Mouse (Mus musculus) left cerebral cortex, postnatal 10 days (tissue): Measurements from ENCODE around the gene Nectin2. TPM values are rescaled to one million over a fixed set of nuclear protein-coding genes. Genes with fewer than 3 reads are reported as not detected.
"Not testable (repeated sequence)": the region's sequence is repeated elsewhere in the genome, so short reads cannot be mapped to it uniquely, and the experiment has no call there.

ENCODE experiments used
- DNase-seq, 2 experiments: peaks; one replicate each; pipeline ENCODE4 v3.0.0; 2021 to 2022; ENCODE audit warnings: low spot score in 2 of 2, mixed read lengths in 1 of 2; ENCODE audit errors: extremely low spot score in 1 of 2
- intact Hi-C: fragments of 180-260 bp; cut with DNase I; formaldehyde crosslinking; loops from one replicate; pipeline ENCODE4 v1.15.1; 2025
- total RNA-seq, 2 experiments: library from RNA; stranded (reverse); gene quantifications; 2 replicates each; pipeline ENCODE4 v1.2.3; 2021

The Nectin2 gene
- total RNA-seq: 10 to 100 TPM; 18.9 to 22.0 TPM

- DNase-seq: peak; percentile 81 to 92
- intact Hi-C loops: loop anchor here (2.0 kb wide), 1 partner anchor 40 kb away; no protein-coding TSS in a partner anchor
Measured at GRCm38 (mm10) chr7:19750217-19751069, at the start of gene Nectin2. Nectin2 (minus strand) TSS chr7:19750483.

GRCm38 (mm10) chr7:19796697-19797588 lies 46.7 kb upstream of the Nectin2 start, which contains the start of gene Cblc:
Cblc (minus strand) TSS chr7:19796809.
- DNase-seq: peak in 1 of 2 experiments; percentile 75
- intact Hi-C loops: loop anchor here (5.0 kb wide), 1 partner anchor 75 kb away; no protein-coding TSS in a partner anchor

GRCm38 (mm10) chr7:19796254-19796653 lies 46.0 kb upstream of the Nectin2 start:
- intact Hi-C loops: loop anchor here (5.0 kb wide), 1 partner anchor 76 kb away; no protein-coding TSS in a partner anchor
- no peak for DNase-seq

- DNase-seq: no peak
- intact Hi-C loops: loop anchor here (5.0 kb wide), 1 partner anchor 77 kb away; no protein-coding TSS in a partner anchor
Measured at GRCm38 (mm10) chr7:19795236-19795635, 45.0 kb upstream of the Nectin2 start.

DNA sequence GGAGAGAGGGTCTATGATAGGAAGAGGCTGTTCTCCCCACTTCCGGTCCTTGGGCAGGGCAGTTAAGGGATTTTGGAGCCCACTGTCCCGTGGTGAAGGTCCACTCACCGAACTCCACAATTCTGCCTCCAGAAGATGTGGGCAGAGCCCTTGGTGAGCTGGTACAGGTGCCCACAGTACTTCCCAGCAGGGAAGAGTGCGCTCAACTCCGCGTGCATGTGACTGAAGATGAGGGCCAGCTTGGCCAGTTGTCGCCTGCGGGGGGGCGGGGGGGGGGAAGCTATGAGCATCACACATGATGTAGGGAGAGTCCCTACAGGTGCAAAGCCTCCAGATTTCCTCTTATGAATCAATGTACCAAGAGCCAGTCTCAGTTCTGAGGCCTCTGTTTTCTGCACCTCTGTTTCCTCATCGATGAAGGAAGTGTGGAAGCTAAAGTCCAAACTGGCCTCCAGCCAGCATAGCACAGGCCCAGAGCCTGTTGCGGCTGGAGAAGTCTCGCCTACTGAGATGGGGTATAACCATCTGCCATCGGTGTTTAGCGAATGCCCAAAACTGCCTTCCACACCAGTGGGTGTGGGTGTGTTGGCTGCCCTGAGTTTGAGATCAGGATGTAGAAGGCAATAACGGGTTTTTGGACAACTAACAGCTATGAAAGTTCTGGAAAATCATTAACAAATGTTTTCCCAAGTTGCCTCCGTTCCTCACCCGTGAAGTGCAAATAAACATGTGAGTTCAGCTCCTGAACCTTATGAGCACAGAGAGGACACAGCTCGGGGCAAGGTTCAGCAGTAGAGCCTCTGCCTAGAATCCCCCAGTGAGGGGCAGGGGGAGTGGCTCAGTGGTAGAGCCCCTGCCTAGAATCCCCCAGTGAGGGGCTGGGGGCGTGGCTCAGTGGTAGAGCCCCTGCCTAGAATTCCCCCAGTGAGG lies 42.7 kb upstream of the Nectin2 start:
- intact Hi-C loops: no loop called here
- DNase-seq: no peak

DNA sequence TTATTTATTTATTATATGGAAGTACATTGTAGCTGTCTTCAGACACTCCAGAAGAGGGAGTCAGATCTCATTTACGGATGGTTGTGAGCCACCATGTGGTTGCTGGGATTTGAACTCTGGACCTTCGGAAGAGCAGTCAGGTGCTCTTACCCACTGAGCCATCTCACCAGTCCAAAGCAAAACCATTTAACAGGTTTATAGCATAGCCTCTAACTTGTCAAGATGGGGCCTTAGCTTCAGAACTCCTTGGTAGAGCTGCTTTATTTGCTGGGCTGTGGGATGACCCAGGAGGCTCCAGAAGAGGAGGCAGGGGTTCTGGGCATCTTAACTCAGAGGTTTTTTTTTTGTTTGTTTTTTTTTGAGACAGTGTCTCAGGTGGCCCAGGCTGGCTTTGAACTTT lies 41.2 kb upstream of the Nectin2 start:
- not testable (repeated sequence) for DNase-seq
- intact Hi-C loops: loop anchor here (2.0 kb wide), 1 partner anchor 41 kb away; the partner anchor contains the start of gene Nectin2

- peak; percentile 64 to 92 for DNase-seq
- intact Hi-C loops: loop anchor here (2.0 kb wide), 1 partner anchor 39 kb away; the partner anchor contains the start of gene Nectin2
Measured at GRCm38 (mm10) chr7:19789904-19790347, 39.6 kb upstream of the Nectin2 start.

DNA sequence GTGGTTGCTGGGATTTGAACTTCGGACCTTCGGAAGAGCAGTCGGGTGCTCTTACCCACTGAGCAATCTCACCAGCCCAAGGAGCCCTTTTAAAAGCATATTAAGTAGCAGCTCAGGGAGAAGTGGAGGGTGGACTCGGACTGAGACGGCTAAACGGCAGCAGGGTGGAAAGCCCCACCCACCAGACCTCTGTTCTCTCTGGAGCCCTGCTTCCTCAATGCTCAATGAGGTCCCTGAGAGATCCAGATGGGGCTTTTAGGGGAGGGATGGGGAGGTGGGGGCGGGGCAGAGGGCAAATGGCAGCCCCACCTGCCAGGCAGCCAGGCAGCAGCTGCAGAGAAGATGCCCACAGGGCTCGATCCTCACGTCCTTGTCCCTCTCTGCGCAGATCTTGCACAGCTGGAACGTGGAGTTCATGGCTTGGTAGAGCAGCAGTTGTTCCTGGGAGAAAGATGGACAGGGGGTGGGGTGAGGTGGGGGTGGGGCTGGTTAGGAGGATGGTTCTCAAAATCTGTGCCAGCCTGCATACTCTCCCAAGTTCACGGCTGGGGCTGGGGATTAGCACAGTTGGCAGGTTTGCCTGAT lies 35.7 kb upstream of the Nectin2 start:
- intact Hi-C loops: no loop called here

GRCm38 (mm10) chr7:19784764-19785535 lies 34.7 kb upstream of the Nectin2 start:
- intact Hi-C loops: loop anchor here (5.0 kb wide), 1 partner anchor 47 kb away; no protein-coding TSS in a partner anchor

More for the DNA sequence above, 35.7 kb upstream of the Nectin2 start:
- no peak for DNase-seq

DNA sequence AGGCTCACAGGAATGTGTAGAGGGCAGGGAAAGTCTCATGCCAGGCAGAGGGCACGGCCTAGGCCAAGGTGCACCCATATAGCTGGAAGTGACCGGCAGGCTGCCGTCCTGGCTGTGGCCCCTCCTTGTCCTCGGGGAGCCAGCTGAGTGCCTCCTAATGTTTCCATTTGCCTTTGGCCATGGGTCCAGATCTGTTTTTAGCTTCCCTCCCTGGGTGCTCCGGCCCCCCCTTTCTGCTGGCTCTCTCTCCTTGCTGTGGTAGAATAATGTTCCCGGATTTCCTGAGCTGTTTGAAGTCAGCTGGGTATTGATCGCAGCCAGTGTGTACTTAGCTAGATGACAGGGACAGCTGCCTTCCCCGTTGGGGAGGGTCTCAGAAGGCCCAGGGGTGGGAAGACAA lies 33.3 kb upstream of the Nectin2 start:
- DNase-seq: no peak
- intact Hi-C loops: loop anchor here (5.0 kb wide), 1 partner anchor 49 kb away; no protein-coding TSS in a partner anchor

More at GRCm38 (mm10) chr7:19784764-19785535, 34.7 kb upstream of the Nectin2 start:
- no peak for DNase-seq

GRCm38 (mm10) chr7:19782645-19783044 lies 32.4 kb upstream of the Nectin2 start:
- intact Hi-C loops: loop anchor here (5.0 kb wide), 1 partner anchor 50 kb away; no protein-coding TSS in a partner anchor
- DNase-seq: no peak

GRCm38 (mm10) chr7:19781741-19782140 lies 31.5 kb upstream of the Nectin2 start:
- DNase-seq: no peak
- intact Hi-C loops: loop anchor here (5.0 kb wide), 1 partner anchor 51 kb away; no protein-coding TSS in a partner anchor

DNA sequence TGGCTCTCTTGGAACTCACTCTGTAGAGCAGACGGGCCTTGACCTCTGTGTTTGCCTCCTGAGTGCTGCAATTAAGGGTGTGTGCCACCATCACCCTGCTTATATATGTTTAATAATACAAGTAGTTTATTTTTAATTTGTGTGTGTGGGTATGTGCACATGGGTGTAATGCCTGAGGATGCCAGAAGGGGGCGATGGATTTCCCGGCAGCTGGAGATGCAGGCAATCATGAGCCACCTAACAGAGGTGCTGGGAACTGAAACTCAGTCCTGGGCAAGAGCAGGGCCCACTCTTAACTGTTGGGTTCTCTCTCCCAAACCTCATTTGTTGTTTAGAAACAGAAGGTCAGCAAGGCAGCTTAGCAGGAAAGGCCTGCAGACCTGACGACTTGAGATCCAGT lies 29.6 kb upstream of the Nectin2 start:
- DNase-seq: no peak
- intact Hi-C loops: loop anchor here (5.0 kb wide), 1 partner anchor 52 kb away; no protein-coding TSS in a partner anchor

DNA sequence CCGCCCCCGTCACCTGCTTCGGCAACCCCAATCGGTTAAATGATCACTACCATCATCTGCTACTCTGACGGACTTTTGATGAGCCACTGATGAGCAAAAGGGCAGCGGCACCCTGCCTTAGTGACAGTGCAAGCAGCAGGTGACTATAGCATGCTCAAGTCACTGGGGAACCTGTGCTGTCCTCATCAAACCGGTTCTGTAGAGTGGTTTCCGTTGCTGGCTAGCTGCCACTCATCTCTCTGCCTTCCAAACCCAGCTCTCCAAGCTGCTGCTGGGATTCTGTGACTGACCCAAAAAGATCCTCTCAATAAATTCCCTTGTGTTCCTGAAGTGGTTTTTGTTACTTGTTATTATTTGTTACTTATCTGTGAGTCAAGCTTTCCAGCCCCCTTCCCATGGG lies 28.4 kb upstream of the Nectin2 start:
- no peak for DNase-seq
- intact Hi-C loops: no loop called here

DNA sequence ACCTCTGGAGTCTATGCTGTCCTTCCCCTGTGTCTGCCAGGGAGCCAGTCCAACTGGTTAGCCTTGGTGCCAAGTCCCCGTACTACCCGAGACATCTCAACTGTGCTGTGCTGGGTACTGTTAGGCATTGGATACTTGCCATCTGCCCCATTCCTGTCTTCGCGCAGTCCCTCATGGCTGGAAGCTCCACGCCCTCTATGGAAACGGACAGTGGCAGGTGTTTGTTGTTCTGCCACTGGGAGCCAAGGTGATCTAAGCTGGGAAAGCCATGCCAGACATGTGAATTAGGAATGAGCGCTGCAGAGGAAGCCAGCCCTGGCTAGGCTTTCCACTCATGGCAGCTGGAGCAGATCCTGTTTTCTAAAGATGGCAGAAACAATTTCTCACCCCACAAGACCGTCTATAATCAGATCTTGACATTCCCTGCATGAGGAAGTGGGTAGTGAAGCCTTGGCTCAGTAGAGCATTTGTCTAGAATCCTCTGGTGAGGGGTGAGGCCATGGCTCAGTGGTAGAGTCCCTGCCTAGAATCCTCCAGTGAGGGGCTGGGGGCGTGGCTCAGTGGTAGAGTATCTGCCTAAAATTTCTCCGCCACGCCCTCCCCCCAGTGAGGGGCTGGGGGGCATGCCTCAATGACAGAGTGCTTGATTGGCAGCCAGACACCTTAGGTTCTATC lies 26.9 kb upstream of the Nectin2 start:
- no peak for DNase-seq
- intact Hi-C loops: no loop called here

- no peak for DNase-seq
- intact Hi-C loops: no loop called here
Measured at GRCm38 (mm10) chr7:19771682-19772081, 21.4 kb upstream of the Nectin2 start.
